Mouse (Mus musculus) megakaryocyte, embryonic 14.5 days (primary cell): ENCODE measurements around the gene Ccdc33.

Source experiments
- FLI1 ChIP-seq: IDR thresholded peaks from 2 replicates; pipeline ENCODE4 v1.6.1; 2012; ENCODE audit warnings: low read length, inconsistent platforms, mixed read lengths
- GATA1 ChIP-seq: IDR thresholded peaks from 3 replicates; pipeline ENCODE4 v1.6.1; 2012; ENCODE audit warnings: mixed read lengths, low read length, inconsistent platforms, borderline replicate concordance

GRCm38 (mm10) chr9:57988098-57988497, 130.5 kb downstream of the Ccdc33 start:
- TF ChIP-seq GATA1 (no peak), FLI1 (no peak)
